Mouse (Mus musculus): ENCODE data around the gene Cers6.

Gene Cers6

DNA sequence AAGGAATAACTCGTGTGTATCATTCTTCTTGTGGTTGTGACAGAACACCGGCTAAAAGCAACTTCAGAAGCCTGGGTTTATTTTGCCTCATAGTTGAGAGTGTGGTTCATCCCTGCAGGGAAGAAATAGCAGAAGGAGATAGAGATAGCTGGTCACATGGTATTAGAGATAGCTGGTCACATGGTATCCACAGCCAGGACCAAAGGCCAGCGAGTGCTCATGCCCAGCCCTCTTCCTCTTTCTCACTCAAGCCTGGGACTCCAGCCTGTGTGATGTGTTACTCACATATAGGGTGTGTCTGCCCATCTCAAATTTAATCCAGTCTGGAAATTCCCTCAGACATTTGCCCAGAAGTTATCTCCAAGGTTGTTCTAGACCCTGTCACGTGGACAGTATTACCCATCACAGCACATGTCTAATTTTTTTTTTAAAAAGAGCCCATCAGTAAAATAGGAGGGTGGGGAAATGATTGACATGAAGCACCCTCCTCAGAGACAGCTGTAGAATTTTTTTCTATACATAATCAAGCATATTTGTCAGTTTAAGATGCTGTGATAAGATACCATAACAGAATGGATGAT lies 17.9 kb downstream of the Cers6 start:
- no peak for DNase-seq (ENCODE audit: low spot score)

- DNase-seq (ENCODE audit: low spot score) = no peak
These were observed 23.3 kb downstream of the Cers6 start for GRCm38 (mm10) chr2:68884573-68884972.

DNA sequence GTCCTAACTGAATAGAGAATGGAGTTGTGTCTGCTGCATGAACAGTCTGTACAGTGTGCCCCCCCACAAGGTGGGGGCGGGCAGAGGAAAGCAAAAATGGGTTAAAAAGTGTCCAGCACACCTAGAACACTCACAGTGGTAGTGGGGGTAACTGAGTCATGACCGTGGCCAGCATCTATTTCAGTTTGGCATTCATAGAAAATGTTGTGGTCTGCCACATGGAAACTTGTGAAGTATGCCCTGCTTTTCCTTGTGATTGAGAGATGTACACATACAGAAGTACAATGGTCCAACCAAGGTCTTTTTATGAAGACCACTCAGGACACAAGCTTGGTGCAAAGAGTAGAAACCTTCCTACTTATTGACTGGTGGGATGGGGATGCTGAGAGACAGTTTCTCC lies 24.0 kb downstream of the Cers6 start:
- DNase-seq (ENCODE audit: low spot score) = no peak

- no peak for DNase-seq (ENCODE audit: low spot score)
These were observed 24.7 kb downstream of the Cers6 start for GRCm38 (mm10) chr2:68885766-68886496.

GRCm38 (mm10) chr2:68886661-68887060 lies 25.4 kb downstream of the Cers6 start:
- DNase-seq (ENCODE audit: low spot score) = no peak

DNA sequence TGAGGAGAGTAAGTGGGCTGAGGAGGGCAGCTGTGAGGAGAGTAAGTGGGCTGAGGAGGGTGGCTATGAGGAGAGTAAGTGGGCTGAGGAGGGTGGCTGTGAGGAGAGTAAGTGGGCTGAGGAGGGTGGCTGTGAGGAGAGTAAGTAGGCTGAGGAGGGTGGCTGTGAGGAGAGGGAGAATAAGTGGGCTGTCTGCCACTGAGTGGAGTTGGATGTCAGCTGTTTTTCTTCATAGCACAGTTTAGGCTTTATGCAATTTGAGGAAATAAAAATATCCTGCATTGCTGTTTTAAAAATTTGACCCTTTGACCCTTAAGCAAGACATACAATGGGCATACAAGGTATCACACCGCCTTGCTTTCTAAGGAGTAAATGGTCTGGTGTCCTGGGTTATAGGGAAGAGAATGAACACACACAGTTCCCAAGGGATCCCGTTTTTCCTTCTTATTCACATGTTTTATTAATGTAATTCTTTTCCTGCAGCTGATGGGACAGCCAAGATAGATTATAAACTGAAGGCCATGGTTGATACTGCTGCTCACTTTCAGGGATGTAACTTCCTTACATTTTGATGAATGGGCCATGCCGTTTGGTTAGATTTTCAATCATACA lies 27.0 kb downstream of the Cers6 start:
- no peak for DNase-seq (ENCODE audit: low spot score)

DNA sequence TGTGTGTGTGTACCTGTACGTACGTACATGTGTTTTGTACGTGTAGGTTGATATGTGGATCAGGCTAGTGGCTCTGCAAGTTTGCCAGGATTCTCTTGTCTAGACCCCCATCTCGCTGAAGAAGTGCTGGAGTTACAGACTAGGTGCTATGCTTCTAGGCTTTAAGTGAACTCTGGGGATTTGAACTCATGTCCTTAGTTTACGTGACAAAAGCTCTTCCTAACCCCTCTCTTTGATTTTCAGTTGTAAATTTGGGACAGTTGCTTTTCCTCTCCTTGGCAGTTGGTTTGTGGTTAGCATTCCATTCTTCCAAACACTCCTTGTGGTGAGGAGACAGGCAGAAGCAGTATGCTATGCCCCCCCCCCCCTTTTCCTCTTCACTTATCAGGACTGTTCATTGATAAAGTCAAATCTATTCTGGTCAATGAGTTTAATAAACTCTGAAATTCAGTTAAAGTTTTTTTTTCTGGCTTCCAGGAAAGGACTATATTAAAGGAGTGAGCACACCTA lies 28.5 kb downstream of the Cers6 start:
- no peak for DNase-seq (ENCODE audit: low spot score)

- no peak for DNase-seq (ENCODE audit: low spot score)
These were observed 31.2 kb downstream of the Cers6 start for GRCm38 (mm10) chr2:68892476-68892875.

DNA sequence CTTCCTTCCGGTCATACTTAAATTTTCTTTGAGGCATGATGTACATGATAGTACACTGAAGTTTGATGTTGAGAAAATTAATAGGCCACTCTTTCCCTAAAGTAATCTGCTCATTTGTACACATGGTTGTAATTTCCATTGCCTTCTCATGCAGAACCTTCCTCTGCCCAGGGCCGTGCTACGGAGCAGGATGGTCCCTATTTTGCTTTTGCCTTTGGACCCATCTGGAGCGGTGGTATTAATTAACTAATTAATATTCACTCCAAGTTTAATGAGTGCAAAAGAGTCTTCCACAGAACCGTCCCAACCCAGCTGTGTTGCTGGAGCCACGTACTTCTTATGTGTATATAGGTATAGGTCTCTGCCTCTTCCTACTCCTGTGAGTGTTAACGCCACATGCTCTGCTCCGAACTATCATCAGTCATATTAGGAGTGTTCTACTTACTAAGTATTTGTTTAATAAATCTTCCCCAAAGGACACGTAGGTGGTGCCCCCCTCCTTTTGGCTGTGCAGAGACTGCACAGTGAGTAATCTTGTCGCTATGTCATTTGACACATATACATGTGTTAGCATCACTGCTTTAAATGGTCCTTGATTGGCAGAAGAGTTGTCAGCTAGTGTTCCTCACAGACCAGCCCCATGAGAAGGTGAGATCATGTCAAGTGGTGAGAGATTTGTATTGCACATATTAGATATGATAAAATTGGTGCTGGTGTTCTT lies 34.0 kb downstream of the Cers6 start:
- no peak for DNase-seq (ENCODE audit: low spot score)

DNA sequence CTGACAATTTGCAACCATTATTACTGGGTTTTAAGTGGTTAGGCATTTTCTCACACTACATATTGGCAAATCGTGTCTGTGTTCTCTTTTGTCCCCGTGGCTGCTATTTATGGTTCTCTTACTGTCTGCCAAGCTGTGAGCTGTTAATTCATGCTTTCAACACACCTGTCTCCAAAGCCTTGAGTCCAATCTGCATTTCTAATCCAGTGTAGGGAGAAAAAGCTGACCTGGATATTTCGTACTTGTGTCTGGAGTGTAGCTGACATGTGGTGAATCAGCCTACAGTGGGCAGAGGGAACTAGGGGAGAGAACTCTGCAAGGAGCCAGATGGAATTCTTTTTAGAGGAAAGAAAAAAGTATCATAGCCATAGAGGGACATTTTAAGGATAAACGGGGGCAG lies 35.0 kb downstream of the Cers6 start:
- no peak for DNase-seq (ENCODE audit: low spot score)

- no peak for DNase-seq (ENCODE audit: low spot score)
These were observed 38.7 kb downstream of the Cers6 start for GRCm38 (mm10) chr2:68899770-68900521.

DNA sequence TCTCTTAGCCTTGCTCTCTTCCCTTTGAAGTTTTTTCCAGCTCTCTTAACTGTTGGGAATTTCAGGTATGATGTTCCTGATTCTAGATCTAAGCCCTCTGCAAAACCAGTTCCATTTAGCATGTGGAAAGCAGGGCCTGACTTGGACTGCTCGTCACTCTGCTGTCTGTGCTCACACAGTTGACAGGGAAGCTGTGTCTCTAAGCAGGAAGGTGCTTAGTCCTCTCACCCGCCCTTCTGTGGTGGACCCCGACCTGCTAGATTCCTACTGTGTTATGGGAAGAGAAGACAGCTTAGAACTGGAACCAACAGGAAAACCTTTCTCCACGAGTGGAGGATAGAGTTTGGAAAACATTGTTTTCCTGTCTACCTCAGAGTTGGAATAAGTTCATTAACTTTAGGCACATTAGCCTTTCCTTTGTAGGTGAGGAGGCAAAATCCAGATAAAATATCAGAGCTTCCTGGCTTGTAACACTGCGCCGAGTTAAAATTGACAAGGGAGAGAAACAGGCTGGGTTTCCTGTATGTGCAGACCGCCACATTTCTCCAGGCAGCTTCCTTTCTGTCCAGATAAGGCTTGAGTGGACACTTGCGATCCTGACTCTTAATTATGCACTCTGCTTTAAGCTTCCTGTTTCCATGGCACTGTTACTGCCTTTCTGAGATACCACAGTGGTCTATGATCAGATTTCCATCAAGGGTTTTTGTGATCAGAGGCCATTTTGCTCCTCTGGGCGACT lies 39.6 kb downstream of the Cers6 start:
- no peak for DNase-seq (ENCODE audit: low spot score)

GRCm38 (mm10) chr2:68901708-68902107 lies 40.5 kb downstream of the Cers6 start:
- DNase-seq (ENCODE audit: low spot score) = no peak

GRCm38 (mm10) chr2:68902546-68902945 lies 41.3 kb downstream of the Cers6 start:
- no peak for DNase-seq (ENCODE audit: low spot score)

GRCm38 (mm10) chr2:68906921-68907320 lies 45.7 kb downstream of the Cers6 start:
- DNase-seq (ENCODE audit: low spot score) = no peak

- no peak for DNase-seq (ENCODE audit: low spot score)
These were observed 46.7 kb downstream of the Cers6 start for GRCm38 (mm10) chr2:68907721-68908463.

- no peak for DNase-seq (ENCODE audit: low spot score)
These were observed 49.5 kb downstream of the Cers6 start for GRCm38 (mm10) chr2:68910727-68911126.

DNA sequence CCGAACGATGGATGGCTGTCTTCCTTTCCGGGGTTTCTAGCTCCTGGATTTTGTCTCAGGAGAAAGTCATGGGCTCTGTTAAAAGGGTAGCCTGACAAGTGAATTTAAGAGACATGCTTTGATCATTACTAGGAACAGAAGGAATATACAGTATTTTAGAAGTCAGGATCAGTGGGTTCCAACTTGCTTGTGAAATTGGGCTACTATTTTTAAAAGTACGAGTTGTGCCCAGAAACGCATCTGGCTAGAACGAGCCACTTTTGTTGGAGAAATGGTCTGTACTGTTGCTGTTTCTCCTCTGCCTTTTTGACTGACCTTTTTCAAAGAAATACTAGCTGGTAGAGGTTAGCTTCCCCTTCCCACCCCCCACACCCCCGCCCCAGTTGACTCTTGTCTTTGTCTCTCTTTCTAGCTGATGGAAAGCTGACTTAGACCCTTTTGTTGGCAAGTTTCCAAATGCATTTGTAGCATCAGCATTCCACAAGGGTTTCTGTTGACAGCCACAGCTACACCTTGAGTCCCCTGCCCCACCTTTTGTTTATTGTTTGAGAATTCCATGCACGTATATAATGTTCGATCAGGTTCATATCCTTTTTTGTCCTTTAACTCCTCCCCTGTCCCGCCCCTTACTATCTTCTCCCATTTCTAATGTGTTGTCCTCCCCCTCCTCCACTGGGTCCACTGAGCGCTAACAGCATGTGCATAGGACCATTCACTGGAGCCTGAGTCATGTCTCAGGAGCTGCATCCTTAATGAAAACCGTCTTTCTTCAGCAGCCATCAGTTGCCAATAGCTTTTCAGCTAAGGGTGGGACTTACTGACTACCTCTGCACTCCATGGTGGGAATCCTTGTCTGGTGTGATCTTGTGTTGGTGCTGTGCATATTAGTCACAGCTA lies 50.6 kb downstream of the Cers6 start:
- DNase-seq (ENCODE audit: low spot score) = peak; percentile 26

DNA sequence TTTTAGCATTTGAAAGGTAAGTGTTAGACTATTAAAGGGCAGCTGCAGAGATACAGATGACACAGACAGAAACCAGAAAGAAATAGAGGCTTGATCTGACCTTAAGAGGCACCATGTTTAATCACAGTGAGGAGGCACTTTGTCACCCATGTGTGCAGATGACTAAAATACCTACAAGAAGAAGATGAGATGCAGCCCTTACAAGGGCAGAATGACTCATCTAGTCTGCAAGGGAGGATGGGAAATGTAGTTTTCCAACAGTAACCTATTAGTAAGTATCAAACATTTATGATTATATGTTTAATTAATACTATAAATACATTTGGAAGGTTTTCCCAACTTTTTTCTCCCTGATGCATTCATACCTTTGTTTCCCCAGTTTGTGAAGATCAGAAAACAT lies 54.5 kb downstream of the Cers6 start:
- no peak for DNase-seq (ENCODE audit: low spot score)
